Mouse (Mus musculus): ENCODE results near the gene Cyp2d22.

DNA sequence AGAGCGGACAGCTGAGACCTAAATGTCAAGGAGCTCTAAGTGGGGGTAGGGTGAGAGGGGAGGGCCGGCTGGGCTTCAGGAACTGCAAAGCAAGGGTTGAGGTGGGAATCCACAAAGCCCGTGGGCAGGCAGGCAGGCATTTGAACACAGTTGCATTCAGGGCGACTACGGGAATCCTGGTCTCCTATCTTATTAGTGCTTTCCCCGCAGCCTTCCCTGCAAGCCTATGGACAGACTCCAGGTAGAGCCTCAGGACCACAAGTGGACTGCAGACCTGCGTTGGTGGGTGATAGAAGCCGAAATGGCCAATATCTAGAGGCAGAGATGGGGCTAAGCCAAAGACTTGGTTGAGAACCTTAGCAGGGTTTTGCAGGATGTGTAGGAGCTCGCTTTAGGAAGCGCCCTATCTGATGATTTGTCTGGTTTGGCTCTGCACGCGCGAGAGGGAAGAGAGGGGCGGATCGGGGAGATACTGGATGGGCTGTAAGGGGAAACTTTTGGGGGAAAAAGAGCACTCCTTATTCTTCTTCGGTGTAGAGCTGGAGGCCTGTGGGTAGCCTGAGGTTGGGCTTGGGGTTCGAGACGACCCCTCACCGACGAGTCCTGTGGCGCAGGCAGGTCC is 39.5 kb downstream of the Cyp2d22 start:
- TF ChIP-seq MAX (IDR thresholded peaks at IDR 0.05): no peak
- TF ChIP-seq CTCF (IDR thresholded peaks at IDR 0.05; ENCODE audit: control insufficient read depth, insufficient read depth, insufficient read length): no peak
- no peak for TF ChIP-seq CEBPB (IDR thresholded peaks at IDR 0.05; ENCODE audit: low read depth)

Measured in C2C12 (cell line).